12 mouse cellular contexts compared by ENCODE assay signal in the genomic region with DNA sequence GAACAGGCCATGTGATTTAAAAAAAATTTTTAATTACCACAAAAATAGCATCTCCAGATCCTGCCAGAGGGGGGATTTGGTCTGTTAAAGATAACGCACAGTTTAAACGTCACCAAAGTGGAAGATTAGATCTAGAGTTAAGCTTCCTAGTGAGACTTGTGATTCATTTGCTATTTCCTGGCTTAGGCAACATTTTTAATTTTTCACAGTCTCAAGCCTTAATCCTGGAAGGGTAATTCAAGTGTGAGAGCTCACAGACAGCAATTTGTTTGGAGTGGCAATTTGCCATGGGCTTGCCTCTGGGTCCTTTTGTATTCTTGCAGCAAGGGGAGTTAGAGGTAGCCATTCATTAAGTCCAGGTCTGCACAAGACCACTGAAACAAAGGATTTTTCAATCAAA. TPM values are rescaled to one million over a fixed set of nuclear protein-coding genes. Genes with fewer than 3 reads are reported as not detected.
A peak's percentile ranks its signal among the peaks of the same experiment; 100 is the strongest.
DNase-seq lines count a peak whose midpoint lies in the region; ATAC-seq and TF ChIP-seq lines count a peak whose summit lies in the region.
"Had no signal": no experiment of that assay in that cellular context is flagged by ENCODE, and none has a peak within 500 bp of the region (broad histone marks: within the 10 kb centered on the region; RNA-seq: fewer than 3 reads in every experiment).

No protein-coding gene starts in this region.

- no peaks in the 10 kb centered on the region; the same call in 1 of the 2 replicates for H3K79me2 ChIP-seq in heart, adult 2 months (replicated peaks; ENCODE audit: control insufficient read depth, insufficient read depth, low read length)

- H3K4me2 ChIP-seq in heart, embryonic 11.5 days: no peak overlapping the region
- no peak overlapping the region for H3K4me2 ChIP-seq in stomach, embryonic 14.5 days (replicated peaks; ENCODE audit: low read depth, low read length)
- no peak overlapping the region for H3K4me2 ChIP-seq in stomach, postnatal 0 days (replicated peaks; ENCODE audit: low read depth)
- H3K4me2 ChIP-seq: limb, embryonic 12.5 days; midbrain, embryonic 13.5 days had no signal

- peaks cover 11% of the 10 kb centered on the region for H3K36me3 ChIP-seq in heart, adult 2 months (ENCODE audit: control insufficient read depth, insufficient read depth, low read length)
- no peaks in the 10 kb centered on the region for H3K36me3 ChIP-seq in heart, embryonic 11.5 days (ENCODE audit: control insufficient read depth, insufficient read depth, low read length)
- H3K36me3 ChIP-seq in stomach, embryonic 14.5 days (ENCODE audit: control insufficient read depth, insufficient read depth, low read length): no peaks in the 10 kb centered on the region; the same call in 1 of the 2 replicates
- no peaks in the 10 kb centered on the region for H3K36me3 ChIP-seq in stomach, postnatal 0 days (ENCODE audit: control insufficient read depth, insufficient read depth, low read length)
- H3K36me3 ChIP-seq: limb, embryonic 12.5 days; midbrain, embryonic 13.5 days had no signal

- 25% methylated on average over 2 of the region's 2 CpGs for WGBS in heart, adult 2 months
- WGBS in heart, embryonic 11.5 days (ENCODE audit: insufficient replicate concordance): 33% methylated on average over 2 of the region's 2 CpGs
- 15% methylated on average over 2 of the region's 2 CpGs for WGBS in stomach, embryonic 14.5 days
- 14% methylated on average over 2 of the region's 2 CpGs for WGBS in stomach, postnatal 0 days

- peaks cover 7% of the 10 kb centered on the region for H3K4me1 ChIP-seq in heart, adult 2 months (ENCODE audit: control insufficient read depth, insufficient read depth, low read length)
- peaks cover 28% of the 10 kb centered on the region for H3K4me1 ChIP-seq in heart, embryonic 11.5 days (ENCODE audit: control insufficient read depth, insufficient read depth, low read length)
- H3K4me1 ChIP-seq in stomach, embryonic 14.5 days (ENCODE audit: control insufficient read depth, insufficient read depth, low read length): peaks cover 28% of the 10 kb centered on the region
- 0 out of 2 replicates have a peak, but pooled peaks cover 10% of the 10 kb centered on the region for H3K4me1 ChIP-seq in stomach, postnatal 0 days (replicated peaks; ENCODE audit: control insufficient read depth, insufficient read depth)

- intact Hi-C loops in heart, adult 2 months (cut with DNase I): no loop called here
- intact Hi-C loops in heart, postnatal 14 days (cut with DNase I): loop anchor here (2.0 to 5.0 kb wide), 2 partner anchors 22 to 41 kb away; a partner anchor contains a TSS

- H3K9ac ChIP-seq in heart, adult 2 months (ENCODE audit: low read depth, low read length): no peak overlapping the region
- H3K9ac ChIP-seq in heart, embryonic 11.5 days (ENCODE audit: low read depth, low read length): no peak overlapping the region
- H3K9ac ChIP-seq in stomach, embryonic 14.5 days (replicated peaks; ENCODE audit: low read depth, low read length): no peak overlapping the region
- no peak overlapping the region for H3K9ac ChIP-seq in stomach, postnatal 0 days (ENCODE audit: low read length)
- H3K9ac ChIP-seq: limb, embryonic 12.5 days; midbrain, embryonic 13.5 days had no signal

- ATAC-seq in heart, embryonic 11.5 days (replicated peaks; ENCODE audit: insufficient number of reproducible peaks, low FRiP score, low TSS enrichment): no peak
- ATAC-seq in stomach, embryonic 14.5 days (ENCODE audit: insufficient number of reproducible peaks, insufficient read depth, low FRiP score, low read depth): no peak
- no peak for ATAC-seq in stomach, postnatal 0 days (ENCODE audit: low FRiP score, low TSS enrichment)
- ATAC-seq: inflammation-experienced regulatory T-cells, adult 6 months; midbrain, embryonic 13.5 days had no signal

- DNase-seq in heart, adult 2 months: peak in 1 of 2 experiments; percentile 23
- no peak for DNase-seq in stomach, postnatal 0 days (ENCODE audit: low spot score)
- peak; percentile 34 to 46 for DNase-seq in heart, postnatal 14 days
- no peak for DNase-seq in natural killer cell, adult 2 months (ENCODE audit: low spot score in 2 of 2)
- DNase-seq in cerebellum, postnatal 36 days: no peak
- DNase-seq: right cerebral cortex, adult 18-20 months; thymus, adult 18-20 months had no signal

- TF ChIP-seq EP300 in heart, adult 2 months (IDR thresholded peaks at IDR 0.05; ENCODE audit: insufficient read depth, low read depth, low read length): no peak
- TF ChIP-seq EP300 in stomach, postnatal 0 days (optimal IDR thresholded peaks at IDR 0.05): no peak

- no peaks in the 10 kb centered on the region for H3K27me3 ChIP-seq in heart, adult 2 months (ENCODE audit: control insufficient read depth, insufficient read depth, low read length)
- no peaks in the 10 kb centered on the region for H3K27me3 ChIP-seq in heart, embryonic 11.5 days (ENCODE audit: control insufficient read depth, insufficient read depth, low read length)
- H3K27me3 ChIP-seq in stomach, embryonic 14.5 days (ENCODE audit: control insufficient read depth, insufficient read depth, low read length): no peaks in the 10 kb centered on the region
- H3K27me3 ChIP-seq in stomach, postnatal 0 days (ENCODE audit: control insufficient read depth, insufficient read depth, low read length): no peaks in the 10 kb centered on the region
- H3K27me3 ChIP-seq: limb, embryonic 12.5 days; midbrain, embryonic 13.5 days had no signal

- TF ChIP-seq CTCF in heart, adult 2 months (IDR thresholded peaks at IDR 0.05): peak; percentile 22
- TF ChIP-seq CTCF in stomach, postnatal 0 days (IDR thresholded peaks at IDR 0.05; ENCODE audit: low read depth): no peak

- no peak overlapping the region for H3K4me3 ChIP-seq in heart, adult 2 months
- no peak overlapping the region for H3K4me3 ChIP-seq in heart, embryonic 11.5 days (ENCODE audit: low read depth, low read length)
- no peak overlapping the region for H3K4me3 ChIP-seq in stomach, embryonic 14.5 days (ENCODE audit: low read depth, low read length)
- no peak overlapping the region for H3K4me3 ChIP-seq in stomach, postnatal 0 days (ENCODE audit: low read depth, low read length)
- H3K4me3 ChIP-seq: limb, embryonic 12.5 days; midbrain, embryonic 13.5 days had no signal

- H3K27ac ChIP-seq in heart, adult 2 months: no peak overlapping the region
- H3K27ac ChIP-seq in heart, embryonic 11.5 days (ENCODE audit: low read depth, low read length): no peak overlapping the region; the same call in 1 of the 2 replicates
- peak overlapping the region; percentile 29; the same call in 1 of the 2 replicates for H3K27ac ChIP-seq in stomach, embryonic 14.5 days (ENCODE audit: low read length)
- no peak overlapping the region for H3K27ac ChIP-seq in stomach, postnatal 0 days (replicated peaks)
- H3K27ac ChIP-seq: midbrain, embryonic 13.5 days had no signal

- no peaks in the 10 kb centered on the region for H3K9me3 ChIP-seq in heart, embryonic 11.5 days (replicated peaks; ENCODE audit: control insufficient read depth, low read length)
- no peaks in the 10 kb centered on the region for H3K9me3 ChIP-seq in stomach, embryonic 14.5 days (ENCODE audit: control insufficient read depth, low read depth, low read length)
- no peaks in the 10 kb centered on the region for H3K9me3 ChIP-seq in stomach, postnatal 0 days (ENCODE audit: control insufficient read depth, low read length)
- H3K9me3 ChIP-seq: limb, embryonic 12.5 days; midbrain, embryonic 13.5 days had no signal

- TF ChIP-seq POLR2A in heart, adult 2 months (IDR thresholded peaks at IDR 0.05; ENCODE audit: insufficient read depth, low read depth, low read length): no peak

RNA-seq across cellular contexts. Expression of a gene that starts 40.4 kb away (rescaled TPM):
- 10 to 100 TPM; 47.6 to 62.8 TPM for total RNA-seq in heart, adult 2 months (2021)
- polyA plus RNA-seq in heart, adult 2 months (2012; rRNA removed): 14.1 and 28.2 TPM in 2 replicates
- polyA plus RNA-seq in heart, embryonic 11.5 days (2014; fragmentation: Nextera tagmentation; extraction: Ambion mirVana): 144 and 167 TPM in 2 replicates
- 366 and 368 TPM in 2 replicates for polyA plus RNA-seq in stomach, embryonic 14.5 days (2014; fragmentation: Nextera tagmentation; extraction: Ambion mirVana)
- polyA plus RNA-seq in stomach, postnatal 0 days (2015; fragmentation: Nextera tagmentation; extraction: Ambion mirVana): 199 and 301 TPM in 2 replicates
- 10 to 100 TPM; 56.0 to 59.6 TPM for total RNA-seq in heart, postnatal 14 days (2021)

Comparison
In these comparisons a context has a peak if more than half of its experiments do, and no peak if none do; other contexts are left out.
1. DNase-seq: peak in heart, postnatal 14 days (2 of 2); none in stomach, postnatal 0 days (single experiment), natural killer cell, adult 2 months (0 of 2) and cerebellum, postnatal 36 days (0 of 2).